8 mouse cellular contexts compared by ENCODE assay signal in genomic region chr11:81152021-81152385, GRCm38 (mm10).
DNase-seq lines count a peak whose midpoint lies in the region; ATAC-seq and TF ChIP-seq lines count a peak whose summit lies in the region.

No protein-coding gene starts in this region.

- H3K36me3 ChIP-seq in kidney, embryonic 16.5 days (ENCODE audit: insufficient read depth, low read length): no peaks in the 10 kb centered on the region
- H3K36me3 ChIP-seq in liver, adult 2 months (ENCODE audit: control insufficient read depth, insufficient read depth, low read length): no peaks in the 10 kb centered on the region

- under 1% methylated on average over 38 of the region's 42 CpGs for WGBS in kidney, embryonic 16.5 days
- 2% methylated on average over 41 of the region's 42 CpGs for WGBS in liver, adult 2 months

- peak overlapping the region; percentile 94 for H3K4me2 ChIP-seq in kidney, embryonic 16.5 days (replicated peaks; ENCODE audit: low read depth, low read length)

- TF ChIP-seq POLR2A in liver, adult 2 months (IDR thresholded peaks at IDR 0.05; ENCODE audit: extremely low read depth, insufficient read depth, low read length): no peak

- H3K4me3 ChIP-seq in kidney, embryonic 16.5 days (ENCODE audit: low read length): peak overlapping the region; percentile 55
- no peak overlapping the region for H3K4me3 ChIP-seq in liver, adult 2 months (ENCODE audit: insufficient read depth, low read depth, low read length)

- DNase-seq in ovary, postnatal 36 days (ENCODE audit: low spot score): peak; percentile 22
- DNase-seq in ovary, adult 18-20 months (ENCODE audit: low spot score): no peak
- DNase-seq in cerebellum, postnatal 25 days: peak; percentile 77 to 81
- peak; percentile 45 to 54 for DNase-seq in frontal cortex, postnatal 25 days (ENCODE audit: low spot score in 2 of 2)
- no peak for DNase-seq in liver, adult 2 months (ENCODE audit: extremely low read depth, low read depth, low spot score)
- DNase-seq in right cerebral cortex, adult 2 months (ENCODE audit: low spot score in 2 of 2): peak; percentile 51 to 68
- no peak for DNase-seq in spleen, postnatal 14 days (ENCODE audit: low spot score in 2 of 2)

- no peak overlapping the region for H3K27ac ChIP-seq in kidney, embryonic 16.5 days (ENCODE audit: low read length)
- H3K27ac ChIP-seq in liver, adult 2 months (replicated peaks; ENCODE audit: insufficient read depth, low read depth, low read length): no peak overlapping the region

- 0 out of 2 replicates have a peak, but pooled peaks have one; percentile 9 for TF ChIP-seq CTCF in liver, adult 2 months (IDR thresholded peaks at IDR 0.05; ENCODE audit: low read depth, low read length)

- no peaks in the 10 kb centered on the region for H3K79me2 ChIP-seq in liver, adult 2 months (ENCODE audit: control insufficient read depth, insufficient read depth, low read length)

- ATAC-seq in kidney, embryonic 16.5 days (ENCODE audit: low FRiP score, low TSS enrichment): peak; percentile 44

- H3K27me3 ChIP-seq in kidney, embryonic 16.5 days (ENCODE audit: insufficient read depth, low read length): peaks cover 28% of the 10 kb centered on the region
- peaks cover 21% of the 10 kb centered on the region for H3K27me3 ChIP-seq in liver, adult 2 months (ENCODE audit: control insufficient read depth, insufficient read depth, low read length)

- peaks cover 21% of the 10 kb centered on the region for H3K4me1 ChIP-seq in kidney, embryonic 16.5 days (ENCODE audit: insufficient read depth, low read length)
- H3K4me1 ChIP-seq in liver, adult 2 months (ENCODE audit: control insufficient read depth, insufficient read depth, low read length): no peaks in the 10 kb centered on the region

- H3K9me3 ChIP-seq in kidney, embryonic 16.5 days (ENCODE audit: low read length): no peaks in the 10 kb centered on the region

- H3K9ac ChIP-seq in kidney, embryonic 16.5 days (replicated peaks; ENCODE audit: low read length): peak overlapping the region; percentile 66
- H3K9ac ChIP-seq in liver, adult 2 months (ENCODE audit: low read depth, low read length): no peak overlapping the region

Comparison
In these comparisons a context has a peak if more than half of its experiments do, and no peak if none do; other contexts are left out.
1. DNase-seq: peak in ovary, postnatal 36 days (single experiment), cerebellum, postnatal 25 days (2 of 2), frontal cortex, postnatal 25 days (2 of 2) and right cerebral cortex, adult 2 months (2 of 2); none in ovary, adult 18-20 months (single experiment), liver, adult 2 months (single experiment) and spleen, postnatal 14 days (0 of 2).